Mouse (Mus musculus) liver, embryonic 16.5 days (tissue): ENCODE data around the gene Aaed1. TPM values are rescaled to one million over a fixed set of nuclear protein-coding genes. Genes with fewer than 3 reads are reported as not detected.

Source experiments
- ATAC-seq: fragments of 200-750 bp; cut with Nextera tagmentation; 2 replicates; pipeline ENCODE4 v1.8.0; 2017; ENCODE audit warnings: low read depth, mild to moderate bottlenecking, moderate number of reproducible peaks, moderate library complexity
- H3K27ac ChIP-seq: fragments of 300-500 bp; sonication (generic); 2 replicates; pipeline ENCODE4 v1.5.1; 2014; ENCODE audit warnings: mild to moderate bottlenecking, low read length
- H3K27me3 ChIP-seq: fragments of 300-500 bp; sonication (generic); 2 replicates; pipeline ENCODE4 v1.6.1; 2014; ENCODE audit warnings: low read depth, low read length, mixed read lengths; ENCODE audit not compliant: control insufficient read depth, insufficient read depth
- H3K36me3 ChIP-seq: fragments of 300-500 bp; sonication (generic); 2 replicates; pipeline ENCODE4 v1.6.1; 2014; ENCODE audit warnings: mild to moderate bottlenecking; ENCODE audit not compliant: control insufficient read depth, insufficient read depth
- H3K4me1 ChIP-seq: fragments of 300-500 bp; sonication (generic); 2 replicates; pipeline ENCODE4 v1.6.1; 2014; ENCODE audit warnings: low read depth, low read length, mixed read lengths; ENCODE audit not compliant: control insufficient read depth
- H3K4me2 ChIP-seq: fragments of 300-500 bp; sonication (generic); 2 replicates; pipeline ENCODE4 v1.6.1; 2014; ENCODE audit warnings: low read depth, low read length, mixed read lengths
- H3K4me3 ChIP-seq: fragments of 300-500 bp; sonication (generic); 2 replicates; pipeline ENCODE4 v1.5.1; 2014; ENCODE audit warnings: low read depth, mild to moderate bottlenecking, low read length
- H3K9ac ChIP-seq: fragments of 300-500 bp; sonication (generic); 2 replicates; pipeline ENCODE4 v1.6.1; 2014; ENCODE audit warnings: low read depth, low read length
- H3K9me3 ChIP-seq: fragments of 300-500 bp; sonication (generic); replicated peaks from 2 replicates; pipeline ENCODE4 v1.6.1; 2016; ENCODE audit warnings: low read length; ENCODE audit not compliant: control insufficient read depth
- WGBS: fragments of 180-500 bp; shearing (Covaris S2); extraction: QIAGEN DNeasy Blood & Tissue Kit; methylation state at CpG from one replicate; pipeline ENCODE4 v1.1.7; 2014; ENCODE audit not compliant: insufficient replicate concordance; 5-methylcytosine and 5-hydroxymethylcytosine counted together
- polyA plus RNA-seq: library from polyadenylated mRNA; unstranded; fragments of >200 nt; fragmentation: Nextera tagmentation; extraction: Ambion mirVana; gene quantifications from 2 replicates; pipeline ENCODE4 v1.2.1, GENCODE M21; 2015

Gene Aaed1
- polyA plus RNA-seq, 1 experiment from 2014 or later, result 22.8 TPM

DNA sequence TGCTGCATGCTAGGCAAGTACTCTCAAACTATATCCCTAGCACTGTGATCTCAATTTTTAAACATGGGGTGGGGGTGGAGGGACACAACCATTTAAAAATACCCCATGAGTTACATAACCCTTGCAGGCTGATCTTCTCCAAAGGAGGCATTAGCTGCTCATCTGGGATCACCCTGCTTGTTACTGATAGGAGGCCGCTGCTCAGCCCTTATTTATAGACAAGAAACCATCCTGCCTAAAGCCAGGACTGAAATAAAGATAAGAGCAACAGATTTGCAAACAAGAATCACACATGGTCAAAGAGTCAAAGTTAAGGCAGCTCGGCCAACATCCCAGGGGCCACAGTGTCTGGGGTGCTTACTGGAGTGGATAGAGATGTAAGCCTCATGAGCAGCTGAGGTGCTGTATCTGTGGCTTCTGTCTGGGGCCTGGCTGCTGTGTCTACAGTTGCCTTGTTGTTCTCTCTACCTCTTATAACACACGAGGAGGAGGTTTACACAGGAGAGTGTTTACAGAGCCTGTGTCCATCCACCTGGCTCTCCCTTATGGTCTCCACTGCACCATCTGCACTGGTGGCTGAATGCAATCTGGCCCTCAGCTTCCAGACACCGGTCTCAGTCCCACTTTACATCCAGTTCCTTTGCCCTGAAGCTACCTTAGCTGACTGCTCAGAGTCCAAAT lies 75.4 kb downstream of the Aaed1 start:
- H3K4me2 ChIP-seq, result no peak overlapping the region
- H3K27ac ChIP-seq, result peak overlapping the region; percentile 49
- ATAC-seq, result peak; percentile 67; the same call in 1 of the 2 replicates

DNA sequence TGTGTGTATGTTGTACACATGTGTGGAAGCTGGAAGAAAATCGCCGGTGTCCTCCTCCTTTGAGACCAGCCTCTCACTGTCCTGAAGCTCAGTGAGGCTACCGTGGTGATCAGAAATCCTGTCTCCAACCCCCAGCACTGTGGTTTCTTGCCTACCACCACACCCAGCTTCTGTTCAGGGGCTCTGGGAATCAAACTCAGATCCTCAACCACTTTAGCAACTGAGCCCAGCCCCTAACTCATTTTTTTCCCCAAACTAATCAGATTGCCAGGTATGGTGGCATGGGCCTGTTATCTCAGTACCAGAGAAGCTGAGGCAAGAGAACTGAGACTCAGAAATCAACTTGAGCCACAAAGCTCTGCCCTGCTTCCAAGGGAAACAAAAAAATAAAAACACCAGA lies 76.7 kb downstream of the Aaed1 start:
- WGBS, result 56% methylated on average over 3 of the region's 3 CpGs
- Histone ChIP-seq H3K36me3 (no peaks in the 10 kb centered on the region), H3K4me3 (no peak overlapping the region), H3K9ac (no peak overlapping the region), H3K27ac (no peak overlapping the region), H3K4me2 (no peak overlapping the region), H3K27me3 (no peaks in the 10 kb centered on the region), H3K4me1 (peaks cover 10% of the 10 kb centered on the region), H3K9me3 (no peaks in the 10 kb centered on the region)
- ATAC-seq, result no peak

More for the DNA sequence above, 75.4 kb downstream of the Aaed1 start:
- H3K36me3 ChIP-seq, result no peaks in the 10 kb centered on the region
- H3K9me3 ChIP-seq, result no peaks in the 10 kb centered on the region
- no peak overlapping the region for H3K9ac ChIP-seq
- no peaks in the 10 kb centered on the region for H3K27me3 ChIP-seq
- H3K4me1 ChIP-seq, result peaks cover 10% of the 10 kb centered on the region
- no peak overlapping the region for H3K4me3 ChIP-seq
- 23% methylated on average over 4 of the region's 4 CpGs for WGBS

DNA sequence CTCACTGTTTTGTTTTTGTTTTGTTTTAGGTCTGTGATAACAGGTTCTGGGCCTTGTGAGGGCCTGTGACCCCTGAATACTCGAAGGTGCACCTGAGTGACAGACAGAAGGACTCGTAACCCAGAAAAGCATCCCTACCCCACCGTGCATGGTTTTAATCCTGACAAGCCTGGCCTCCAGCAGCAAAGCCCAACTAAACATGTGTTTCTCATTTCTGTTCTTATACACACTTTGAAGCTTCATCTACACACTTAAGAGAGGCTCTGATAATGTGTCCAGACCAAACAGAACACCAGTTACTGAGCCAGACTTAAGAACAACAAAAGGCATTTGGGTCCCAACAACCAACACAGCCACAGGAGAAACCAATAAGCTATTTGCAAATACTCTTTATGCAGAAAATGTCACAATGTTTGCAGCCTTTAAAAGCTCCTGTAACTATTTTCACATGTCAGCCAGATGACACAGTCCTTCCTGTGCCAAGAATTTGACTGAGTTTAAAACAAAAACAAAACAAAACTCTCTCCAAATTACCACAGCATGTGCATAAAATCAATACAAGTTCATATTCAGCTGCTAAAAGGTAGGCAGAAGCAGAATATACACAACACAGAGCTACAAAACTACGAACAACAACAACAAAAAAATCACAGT lies 77.3 kb downstream of the Aaed1 start:
- no peak for ATAC-seq
- Histone ChIP-seq H3K4me2 (no peak overlapping the region), H3K27ac (no peak overlapping the region), H3K27me3 (no peaks in the 10 kb centered on the region), H3K9ac (no peak overlapping the region), H3K36me3 (no peaks in the 10 kb centered on the region), H3K4me1 (peaks cover 10% of the 10 kb centered on the region), H3K9me3 (no peaks in the 10 kb centered on the region), H3K4me3 (no peak overlapping the region)
- 56% methylated on average over 4 of the region's 4 CpGs for WGBS

DNA sequence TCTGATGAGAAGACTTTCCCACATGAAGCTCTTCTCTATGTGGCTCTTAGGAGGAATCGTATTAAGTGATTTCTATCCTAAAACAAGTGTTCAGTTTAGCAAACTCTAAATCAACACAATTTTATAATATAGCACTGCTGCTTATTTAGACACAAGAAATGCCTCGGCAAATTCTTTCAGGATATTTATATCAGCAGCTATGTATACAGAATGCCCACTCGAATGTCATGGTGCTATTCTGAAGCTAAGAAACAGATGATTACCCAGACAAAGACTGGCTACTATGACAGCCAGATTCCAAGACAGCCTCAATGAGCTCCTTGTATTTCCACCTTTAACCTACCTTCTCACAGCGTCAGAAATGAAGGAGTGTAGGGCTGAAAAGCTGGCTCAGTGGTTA lies 79.4 kb downstream of the Aaed1 start:
- Histone ChIP-seq H3K4me2 (no peak overlapping the region), H3K36me3 (no peaks in the 10 kb centered on the region), H3K27ac (no peak overlapping the region), H3K9me3 (no peaks in the 10 kb centered on the region), H3K9ac (no peak overlapping the region), H3K4me3 (no peak overlapping the region), H3K27me3 (no peaks in the 10 kb centered on the region), H3K4me1 (peaks cover 10% of the 10 kb centered on the region)
- 69% methylated on average over 4 of the region's 4 CpGs for WGBS
- no peak for ATAC-seq

DNA sequence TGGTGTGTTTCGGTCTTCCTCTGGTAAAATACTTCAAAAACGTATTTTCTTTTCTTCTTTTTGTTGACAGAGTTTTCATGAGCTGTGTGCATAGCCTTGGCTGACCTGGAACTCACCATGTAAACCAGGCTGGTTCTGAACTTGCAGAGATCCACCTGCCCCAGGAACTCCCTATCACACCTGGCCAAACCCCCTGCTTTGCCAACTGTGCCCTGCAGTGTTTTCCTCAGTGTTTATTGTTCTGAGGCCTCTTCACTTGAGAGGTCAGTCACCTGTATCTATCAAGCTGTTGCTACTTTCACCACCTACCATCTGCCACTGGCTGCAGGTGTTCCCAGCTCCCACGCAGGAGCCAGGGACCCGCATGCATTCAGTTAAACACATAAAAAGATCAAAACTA lies 85.8 kb downstream of the Aaed1 start:
- no peak overlapping the region for H3K4me3 ChIP-seq
- no peak overlapping the region for H3K27ac ChIP-seq
- 65% methylated on average over 4 of the region's 4 CpGs for WGBS
- H3K9ac ChIP-seq, result no peak overlapping the region
- H3K9me3 ChIP-seq, result no peaks in the 10 kb centered on the region
- H3K36me3 ChIP-seq, result no peaks in the 10 kb centered on the region
- no peak for ATAC-seq
- no peaks in the 10 kb centered on the region for H3K27me3 ChIP-seq
- H3K4me2 ChIP-seq, result no peak overlapping the region
- no peaks in the 10 kb centered on the region for H3K4me1 ChIP-seq

DNA sequence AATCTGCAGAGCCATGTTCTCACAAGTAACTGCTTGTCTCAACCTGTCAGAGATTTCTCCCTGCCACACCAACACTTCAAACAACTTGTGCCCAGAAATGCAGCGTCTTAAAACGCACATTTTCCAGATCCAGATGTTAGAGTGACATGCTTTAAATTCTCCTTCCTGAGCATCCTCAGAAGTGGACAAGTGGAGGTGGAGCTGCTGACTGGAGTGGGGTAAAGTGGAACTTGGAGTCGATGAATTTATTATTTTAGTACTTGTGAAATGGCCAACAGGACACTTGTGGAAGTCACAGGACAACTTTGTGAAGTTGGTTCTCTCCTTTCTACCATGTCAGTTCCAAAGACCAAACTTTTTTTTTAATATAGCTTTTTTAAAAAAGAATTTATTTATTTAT lies 86.8 kb downstream of the Aaed1 start:
- H3K9ac ChIP-seq, result no peak overlapping the region
- 56% methylated on average over 3 of the region's 3 CpGs for WGBS
- no peak for ATAC-seq

More for the DNA sequence above, 86.8 kb downstream of the Aaed1 start:
- no peaks in the 10 kb centered on the region for H3K4me1 ChIP-seq
- no peaks in the 10 kb centered on the region for H3K9me3 ChIP-seq
- no peak overlapping the region for H3K4me2 ChIP-seq
- H3K27me3 ChIP-seq, result no peaks in the 10 kb centered on the region
- no peak overlapping the region for H3K4me3 ChIP-seq
- H3K36me3 ChIP-seq, result no peaks in the 10 kb centered on the region
- H3K27ac ChIP-seq, result no peak overlapping the region

Other genes starting within 250 kb of the Aaed1 start
- gene Hsd17b3, start 223.5 kb downstream of the Aaed1 start, polyA plus RNA-seq, result not detected in 2 replicates
- 8.7 and 9.0 TPM in 2 replicates for gene Slc35d2, start 183.3 kb downstream of the Aaed1 start, polyA plus RNA-seq
- gene Zfp367, start 159.5 kb downstream of the Aaed1 start, polyA plus RNA-seq, result 18.1 and 18.6 TPM in 2 replicates
- 8.4 and 10.3 TPM in 2 replicates for gene Habp4, start 150.9 kb downstream of the Aaed1 start, polyA plus RNA-seq
- 8.2 and 9.4 TPM in 2 replicates for gene Cdc14b, start 37.4 kb downstream of the Aaed1 start, polyA plus RNA-seq
- gene Ctsl, start 58.2 kb upstream of the Aaed1 start, polyA plus RNA-seq, result 242 and 244 TPM in 2 replicates
- gene Cdk20, start 119.6 kb upstream of the Aaed1 start, polyA plus RNA-seq, result 4.1 and 4.9 TPM in 2 replicates
- not detected in 2 replicates for gene Fam240b, start 185.1 kb upstream of the Aaed1 start, polyA plus RNA-seq